Mouse (Mus musculus) stomach, postnatal 0 days (tissue): ENCODE measurements around the gene Mcemp1. TPM values are rescaled to one million over a fixed set of nuclear protein-coding genes. Genes with fewer than 3 reads are reported as not detected.

ENCODE experiments used
- ATAC-seq: fragments of 200-750 bp; cut with Nextera tagmentation; 2 replicates; pipeline ENCODE4 v1.8.0; 2017; ENCODE audit not compliant: low FRiP score, low TSS enrichment
- DNase-seq: peaks from one replicate; pipeline ENCODE4 v3.0.0-alpha.2; 2016; ENCODE audit warnings: low spot score
- H3K27ac ChIP-seq: fragments of 300-500 bp; sonication (generic); replicated peaks from 2 replicates; pipeline ENCODE4 v1.5.1; 2014; ENCODE audit warnings: mild to moderate bottlenecking, control low read depth
- H3K27me3 ChIP-seq: fragments of 300-500 bp; sonication (generic); 2 replicates; pipeline ENCODE4 v1.6.1; 2014; ENCODE audit warnings: low read length; ENCODE audit not compliant: control insufficient read depth, insufficient read depth
- H3K36me3 ChIP-seq: fragments of 300-500 bp; sonication (generic); 2 replicates; pipeline ENCODE4 v1.6.1; 2014; ENCODE audit warnings: low read length, mixed read lengths; ENCODE audit not compliant: control insufficient read depth, insufficient read depth
- H3K4me1 ChIP-seq: fragments of 300-500 bp; sonication (generic); replicated peaks from 2 replicates; pipeline ENCODE4 v1.6.1; 2014; ENCODE audit warnings: antibody characterized with exemption; ENCODE audit not compliant: control insufficient read depth, insufficient read depth
- H3K4me2 ChIP-seq: fragments of 300-500 bp; sonication (generic); replicated peaks from 2 replicates; pipeline ENCODE4 v1.6.1; 2014; ENCODE audit warnings: low read depth, mild to moderate bottlenecking, control low read depth, moderate library complexity
- H3K4me3 ChIP-seq: fragments of 300-500 bp; sonication (generic); 2 replicates; pipeline ENCODE4 v1.5.1; 2014; ENCODE audit warnings: low read depth, low read length, control low read depth
- H3K9ac ChIP-seq: fragments of 300-500 bp; sonication (generic); 2 replicates; pipeline ENCODE4 v1.6.1; 2014; ENCODE audit warnings: mild to moderate bottlenecking, low read length, control low read depth, mixed read lengths
- H3K9me3 ChIP-seq: fragments of 300-500 bp; sonication (generic); 2 replicates; pipeline ENCODE4 v1.6.1; 2016; ENCODE audit warnings: low read length; ENCODE audit not compliant: control insufficient read depth
- CTCF ChIP-seq: IDR thresholded peaks from 2 replicates; pipeline ENCODE4 v1.5.1; 2016; ENCODE audit warnings: antibody characterized with exemption, low read depth, mild to moderate bottlenecking, moderate library complexity
- EP300 ChIP-seq: optimal IDR thresholded peaks from 2 replicates; pipeline ENCODE3; 2016; ENCODE audit warnings: antibody characterized with exemption
- WGBS: fragments of 180-500 bp; shearing (Covaris S2); extraction: QIAGEN DNeasy Blood & Tissue Kit; methylation state at CpG from one replicate; pipeline ENCODE4 v1.1.7; 2014; 5-methylcytosine and 5-hydroxymethylcytosine counted together
- polyA plus RNA-seq: library from polyadenylated mRNA; unstranded; fragments of >200 nt; fragmentation: Nextera tagmentation; extraction: Ambion mirVana; gene quantifications from 2 replicates; pipeline ENCODE4 v1.2.1, GENCODE M21; 2015

Gene Mcemp1
- polyA plus RNA-seq, 1 experiment from 2014 or later: 0.15 TPM

DNA sequence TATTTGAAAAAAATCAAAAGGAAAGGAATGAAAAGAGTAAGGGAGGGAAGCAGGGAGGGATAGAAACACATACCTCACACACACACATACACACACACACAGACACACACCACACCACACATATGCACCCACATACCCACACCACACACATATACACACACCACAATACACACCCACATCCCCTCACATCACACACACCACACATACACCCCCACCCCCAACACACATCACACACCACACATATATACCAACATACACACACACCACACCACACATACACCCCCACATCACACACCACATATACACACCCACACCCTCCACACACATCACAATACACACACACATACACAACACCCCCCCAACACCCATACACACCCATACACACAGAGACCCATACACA, 19.0 kb downstream of the Mcemp1 start:
- Histone ChIP-seq H3K9me3 (no peaks in the 10 kb centered on the region), H3K36me3 (peaks cover 8% of the 10 kb centered on the region), H3K9ac (no peak overlapping the region), H3K4me1 (no peaks in the 10 kb centered on the region), H3K4me2 (no peak overlapping the region), H3K27ac (no peak overlapping the region), H3K4me3 (no peak overlapping the region), H3K27me3 (no peaks in the 10 kb centered on the region)
- DNase-seq (no peak), ATAC-seq (no peak)
- TF ChIP-seq EP300 (no peak), CTCF (no peak)

GRCm38 (mm10) chr8:3685422-3685821, 19.9 kb downstream of the Mcemp1 start:
- no peak overlapping the region for H3K4me3 ChIP-seq
- no peak for ATAC-seq
- no peak overlapping the region for H3K4me2 ChIP-seq
- H3K36me3 ChIP-seq: peaks cover 4% of the 10 kb centered on the region; the same call in 1 of the 2 replicates
- TF ChIP-seq CTCF: no peak
- H3K9me3 ChIP-seq: no peaks in the 10 kb centered on the region
- no peak overlapping the region for H3K27ac ChIP-seq
- no peak for DNase-seq
- H3K4me1 ChIP-seq: no peaks in the 10 kb centered on the region
- H3K27me3 ChIP-seq: no peaks in the 10 kb centered on the region
- 60% methylated on average over 5 of the region's 5 CpGs for WGBS
- no peak overlapping the region for H3K9ac ChIP-seq

DNA sequence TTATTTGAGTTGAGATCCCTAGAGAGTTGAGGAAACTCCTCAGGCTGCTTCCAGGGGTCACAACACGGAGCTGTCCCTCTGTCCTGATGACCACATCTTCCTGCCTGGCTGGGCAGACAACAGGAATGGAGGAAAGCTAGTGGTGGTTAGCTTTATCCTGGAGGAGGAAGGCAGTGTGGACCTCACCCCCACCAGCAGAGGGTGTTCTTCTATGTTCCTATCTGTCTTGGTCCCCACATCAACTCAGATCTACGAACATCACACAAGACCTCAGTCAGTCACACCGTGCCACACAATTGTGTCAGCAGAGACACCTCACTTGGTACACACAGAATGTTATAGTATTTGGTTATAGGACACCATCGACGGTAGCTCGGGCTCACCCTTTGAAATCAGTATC, 22.0 kb downstream of the Mcemp1 start:
- DNase-seq: no peak
- Histone ChIP-seq H3K4me3 (no peak overlapping the region), H3K36me3 (no peaks in the 10 kb centered on the region), H3K27me3 (no peaks in the 10 kb centered on the region), H3K9ac (no peak overlapping the region), H3K9me3 (no peaks in the 10 kb centered on the region), H3K4me1 (no peaks in the 10 kb centered on the region), H3K4me2 (no peak overlapping the region), H3K27ac (no peak overlapping the region)
- TF ChIP-seq EP300 (no peak), CTCF (peak; percentile 27)
- WGBS: 75% methylated on average over 6 of the region's 6 CpGs
- no peak for ATAC-seq

- Histone ChIP-seq H3K27me3 (no peaks in the 10 kb centered on the region), H3K36me3 (no peaks in the 10 kb centered on the region), H3K9ac (no peak overlapping the region), H3K4me2 (no peak overlapping the region), H3K4me1 (no peaks in the 10 kb centered on the region), H3K27ac (no peak overlapping the region), H3K4me3 (no peak overlapping the region), H3K9me3 (no peaks in the 10 kb centered on the region)
- WGBS: 64% methylated on average over 3 of the region's 3 CpGs
- ATAC-seq (peak; percentile 40; the same call in 1 of the 2 replicates), DNase-seq (peak; percentile 23)
- TF ChIP-seq EP300 (no peak), CTCF (no peak)
These were observed 25.2 kb downstream of the Mcemp1 start for GRCm38 (mm10) chr8:3690774-3691173.

DNA sequence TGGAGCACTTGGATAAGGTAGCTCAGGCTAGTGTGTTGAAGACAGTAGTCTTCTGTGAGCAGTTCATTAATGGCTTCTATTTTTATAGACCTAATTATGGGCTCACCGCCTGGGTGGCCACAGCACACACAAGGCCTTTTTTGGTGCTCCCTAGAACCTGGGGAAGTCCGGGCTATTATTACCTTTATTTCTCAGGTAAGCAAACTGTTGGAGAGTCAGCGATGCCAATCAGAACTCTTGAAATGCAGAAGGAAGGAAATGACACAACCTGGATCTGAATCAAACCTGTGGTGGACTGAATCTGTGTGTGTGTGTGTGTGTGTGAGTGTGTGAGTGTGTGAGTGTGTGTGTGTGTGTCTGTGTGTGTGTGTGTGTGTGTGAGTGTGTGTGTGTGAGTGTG, 28.6 kb downstream of the Mcemp1 start, which contains the start of gene Fcer2a:
Gene Fcer2a, minus strand, starts transcription at position 55 of the 400 bp plus-strand sequence.
- Histone ChIP-seq H3K4me1 (no peaks in the 10 kb centered on the region), H3K4me3 (no peak within 1 kb of the TSS), H3K4me2 (no peak within 1 kb of the TSS), H3K9me3 (no peaks in the 10 kb centered on the region), H3K9ac (no peak within 1 kb of the TSS), H3K27ac (no peak within 1 kb of the TSS), H3K27me3 (no peaks in the 10 kb centered on the region), H3K36me3 (no peaks in the 10 kb centered on the region)
- ATAC-seq: no peak
- no peak for DNase-seq
- no peak for TF ChIP-seq EP300
- no peak for TF ChIP-seq CTCF
- WGBS: 82% methylated on average over 3 of the region's 3 CpGs

DNA sequence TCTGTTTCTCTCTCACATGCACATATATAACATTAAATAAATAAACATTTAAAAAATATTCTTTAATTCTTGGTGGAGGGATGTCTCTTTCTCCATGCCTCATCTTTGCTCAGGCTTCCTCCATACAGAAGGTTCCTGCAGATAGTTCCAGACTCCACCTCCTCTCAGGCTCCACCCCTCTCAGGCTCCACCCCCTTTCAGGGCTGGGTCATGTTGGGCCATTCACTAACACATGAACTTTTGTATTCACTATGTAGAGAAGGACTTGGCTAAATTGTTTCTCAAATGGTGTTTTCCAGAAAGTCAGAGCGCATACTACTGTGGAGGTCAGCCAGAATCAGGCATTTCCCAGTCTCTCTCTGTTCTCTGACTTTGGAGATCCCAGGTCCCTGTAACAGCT, 35.9 kb downstream of the Mcemp1 start:
- no peak overlapping the region for H3K4me3 ChIP-seq
- no peaks in the 10 kb centered on the region for H3K4me1 ChIP-seq
- DNase-seq (no peak), ATAC-seq (no peak)
- TF ChIP-seq CTCF: no peak
- H3K27ac ChIP-seq: no peak overlapping the region
- 93% methylated on average over 1 of the region's 1 CpGs for WGBS
- H3K9ac ChIP-seq: no peak overlapping the region
- no peak overlapping the region for H3K4me2 ChIP-seq
- H3K9me3 ChIP-seq: no peaks in the 10 kb centered on the region
- H3K36me3 ChIP-seq: no peaks in the 10 kb centered on the region
- H3K27me3 ChIP-seq: no peaks in the 10 kb centered on the region
